Mouse (Mus musculus): ENCODE data around the gene Fbxw7.

- no peak for TF ChIP-seq USF1 (IDR thresholded peaks at IDR 0.05; ENCODE audit: low read depth)
- TF ChIP-seq CTCF (IDR thresholded peaks at IDR 0.05; ENCODE audit: control insufficient read depth, insufficient read depth, insufficient read length), result no peak
- no peak for TF ChIP-seq MAX (IDR thresholded peaks at IDR 0.05)
- TF ChIP-seq CEBPB (IDR thresholded peaks at IDR 0.05; ENCODE audit: low read depth), result no peak
- TF ChIP-seq MYOD1 (IDR thresholded peaks at IDR 0.05; ENCODE audit: control insufficient read depth, insufficient read length, low read depth), result no peak
These were observed 74.6 kb downstream of the Fbxw7 start for GRCm38 (mm10) chr3:84889648-84890047.
